Mouse (Mus musculus) urinary bladder, postnatal 36 days (tissue): ENCODE measurements around the gene AV320801.
"Not testable (repeated sequence)": the region's sequence is repeated elsewhere in the genome, so short reads cannot be mapped to it uniquely, and the experiment has no call there.

Experiments used
- DNase-seq, 2 experiments: peaks; one replicate each; pipeline ENCODE4 v3.0.0; 2022; ENCODE audit warnings: low spot score in 2 of 2, mixed read lengths in 1 of 2

Gene AV320801

DNA sequence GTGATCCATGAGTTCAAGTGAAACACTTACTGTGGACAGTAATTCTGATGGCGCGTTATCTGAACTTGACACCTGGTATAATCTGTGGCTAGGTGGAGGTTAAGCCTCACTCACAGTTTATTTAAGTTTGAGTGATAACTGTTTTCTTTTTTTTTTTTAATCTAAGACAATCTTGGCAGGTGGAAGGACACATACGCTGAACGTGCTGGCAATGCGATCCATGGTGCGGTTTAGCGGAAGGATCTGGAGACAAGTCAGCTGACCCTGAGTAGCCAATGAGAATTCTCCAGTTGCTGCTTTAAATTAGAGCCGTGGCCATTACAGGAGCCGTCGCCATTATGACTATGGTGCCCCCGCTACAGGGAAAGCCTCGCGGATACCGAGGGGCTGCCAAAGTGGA lies at the start of gene AV320801:
Gene AV320801 (plus strand): TSS at position 301 of the 400 bp plus-strand sequence.
- DNase-seq, result not testable (repeated sequence)

DNA sequence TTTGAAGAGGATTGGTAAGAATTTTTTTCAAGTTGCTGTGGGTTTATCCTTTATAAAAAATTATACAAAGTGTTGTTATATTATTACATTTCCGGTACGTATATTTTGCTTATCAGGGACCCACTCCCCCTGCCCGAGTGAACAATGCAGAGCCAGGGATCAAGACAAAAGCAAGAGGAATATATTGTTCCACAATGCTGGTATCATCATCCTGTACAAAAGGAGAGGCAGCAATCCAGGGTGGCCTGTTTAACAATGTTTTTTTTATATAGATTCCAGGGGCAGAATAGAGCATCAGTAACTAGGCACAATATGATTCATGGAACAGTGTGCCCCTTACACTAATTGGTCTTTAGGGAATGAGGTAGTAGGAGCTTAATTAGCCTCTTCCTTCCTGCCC lies 30.2 kb upstream of the AV320801 start:
- DNase-seq, result not testable (repeated sequence)

- DNase-seq, result not testable (repeated sequence)
These were observed 12.5 kb upstream of the AV320801 start for GRCm38 (mm10) chrX:135481902-135482301.

DNA sequence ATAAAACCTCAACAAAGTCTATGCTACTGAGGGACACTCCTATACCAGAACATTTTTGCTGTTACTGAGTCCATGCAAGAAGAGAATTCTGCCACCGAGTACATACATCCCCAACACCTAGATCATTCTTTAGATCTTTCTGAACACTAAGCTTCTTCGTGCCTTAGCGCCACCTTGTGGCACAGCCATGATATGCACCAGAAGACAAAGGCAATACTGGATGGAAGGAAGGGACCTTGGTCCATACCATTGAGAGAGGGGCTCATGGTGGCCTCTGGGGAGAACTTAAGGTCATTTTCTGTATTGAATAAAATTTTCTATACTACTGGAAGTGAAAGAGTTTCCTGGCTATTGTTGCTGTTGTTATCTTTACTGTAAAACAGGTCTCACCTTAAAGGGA lies 11.2 kb upstream of the AV320801 start:
- DNase-seq, result not testable (repeated sequence)
